Mouse (Mus musculus): ENCODE measurements around the gene Eif3k. TPM values are rescaled to one million over a fixed set of nuclear protein-coding genes. Genes with fewer than 3 reads are reported as not detected.
A peak's percentile ranks its signal among the peaks of the same experiment; 100 is the strongest.
"Not testable (repeated sequence)": the region's sequence is repeated elsewhere in the genome, so short reads cannot be mapped to it uniquely, and the experiment has no call there.

Eif3k gene
- polyA plus RNA-seq, 1 experiment from 2014 or later = 409 TPM

DNA sequence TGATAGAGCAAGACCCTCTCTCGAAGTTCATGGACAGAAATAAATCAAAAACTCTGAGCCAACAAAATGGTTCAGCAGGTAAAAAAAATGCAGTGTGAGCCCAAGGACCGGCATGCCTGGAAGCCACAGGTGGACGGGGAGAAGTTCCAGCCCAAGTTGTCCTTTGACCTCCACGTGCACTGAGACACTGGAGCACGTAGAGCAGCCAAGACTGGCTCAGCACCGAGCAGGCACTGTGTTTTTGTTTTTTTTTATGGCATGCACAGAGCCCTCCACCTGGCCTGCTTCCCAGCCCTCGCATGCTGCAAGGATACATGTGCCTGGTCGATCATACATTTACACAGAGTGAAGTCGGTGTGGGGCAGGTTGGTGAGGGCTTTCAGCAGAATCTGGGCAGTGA lies 4.1 kb downstream of the Eif3k start:
- Histone ChIP-seq H3K36me3 (ENCODE audit: control insufficient read depth, insufficient read depth, low read length) (peaks cover 22% of the 10 kb centered on the region), H3K4me1 (replicated peaks; ENCODE audit: control insufficient read depth, insufficient read depth, low read length) (peaks cover 2% of the 10 kb centered on the region; the same call in 1 of the 2 replicates)

DNA sequence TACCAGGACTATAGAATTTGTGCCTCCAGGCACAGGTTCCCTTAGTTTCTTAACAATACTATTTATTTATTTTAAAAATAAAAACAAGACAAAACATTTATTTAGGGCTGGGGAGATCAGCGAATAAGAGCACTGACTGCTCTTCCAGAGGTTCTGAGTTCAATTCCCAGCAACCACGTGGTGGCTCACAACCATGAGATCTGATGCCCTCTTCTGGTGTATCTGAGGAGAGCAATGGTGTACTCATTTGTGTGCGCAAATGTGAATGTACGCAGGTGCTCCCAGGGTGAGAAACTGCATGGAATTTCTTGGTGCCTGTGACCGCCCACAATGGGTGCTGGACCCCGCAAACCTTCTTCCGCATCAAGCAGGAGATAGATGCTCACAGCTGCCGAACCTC lies 8.6 kb downstream of the Eif3k start:
- H3K4me1 ChIP-seq (replicated peaks; ENCODE audit: control insufficient read depth, insufficient read depth, low read length) = no peaks in the 10 kb centered on the region
- peak; percentile 27 for DNase-seq (ENCODE audit: low spot score)
- 85% methylated on average over 8 of the region's 8 CpGs for WGBS
- no peak overlapping the region for H3K27ac ChIP-seq (ENCODE audit: low read depth, low read length)
- H3K9me3 ChIP-seq (ENCODE audit: control insufficient read depth, low read length) = no peaks in the 10 kb centered on the region
- H3K4me3 ChIP-seq (ENCODE audit: low read depth, low read length) = no peak overlapping the region
- H3K9ac ChIP-seq (ENCODE audit: low read depth, low read length) = no peak overlapping the region
- no peaks in the 10 kb centered on the region for H3K27me3 ChIP-seq (ENCODE audit: control insufficient read depth, insufficient read depth, low read length)
- H3K36me3 ChIP-seq (ENCODE audit: control insufficient read depth, insufficient read depth, low read length) = peaks cover 22% of the 10 kb centered on the region
- no peak overlapping the region for H3K4me2 ChIP-seq (replicated peaks; ENCODE audit: low read depth, low read length)
- ATAC-seq (ENCODE audit: low FRiP score) = no peak

More for the DNA sequence above, 4.1 kb downstream of the Eif3k start:
- H3K9ac ChIP-seq (ENCODE audit: low read depth, low read length) = no peak overlapping the region
- ATAC-seq (ENCODE audit: low FRiP score) (no peak), DNase-seq (ENCODE audit: low spot score) (no peak)
- no peak overlapping the region; the same call in 1 of the 2 replicates for H3K4me3 ChIP-seq (ENCODE audit: low read depth, low read length)
- no peak overlapping the region for H3K27ac ChIP-seq (ENCODE audit: low read depth, low read length)
- H3K27me3 ChIP-seq (ENCODE audit: control insufficient read depth, insufficient read depth, low read length) = no peaks in the 10 kb centered on the region
- 93% methylated on average over 9 of the region's 9 CpGs for WGBS
- no peak overlapping the region for H3K4me2 ChIP-seq (replicated peaks; ENCODE audit: low read depth, low read length)
- H3K9me3 ChIP-seq (ENCODE audit: control insufficient read depth, low read length) = no peaks in the 10 kb centered on the region

DNA sequence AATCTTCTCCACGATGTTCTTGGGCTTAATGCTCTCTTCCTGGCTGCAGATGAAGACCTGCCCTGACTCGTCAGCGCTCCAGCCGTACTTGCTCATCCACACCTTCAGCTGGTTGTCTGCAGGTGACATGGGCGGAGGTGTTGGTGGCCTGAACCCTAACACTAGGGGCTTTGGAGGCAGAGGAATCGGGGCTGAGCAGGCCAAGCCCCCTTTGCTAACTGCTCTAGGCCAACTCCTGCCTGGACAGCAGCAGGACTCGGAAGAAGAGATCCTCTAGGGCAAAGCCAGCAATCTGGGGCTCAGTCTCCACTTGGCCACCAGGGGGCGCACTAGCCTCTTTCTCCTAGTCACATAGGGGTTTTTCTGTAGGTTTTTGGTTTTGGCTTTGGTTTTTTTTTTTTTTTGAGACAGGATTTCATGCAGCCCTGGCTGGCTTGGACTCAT lies 9.1 kb downstream of the Eif3k start:
- H3K9ac ChIP-seq (ENCODE audit: low read depth, low read length) = no peak overlapping the region
- H3K4me1 ChIP-seq (replicated peaks; ENCODE audit: control insufficient read depth, insufficient read depth, low read length) = no peaks in the 10 kb centered on the region
- ATAC-seq (ENCODE audit: low FRiP score) = no peak; the same call in 1 of the 2 replicates
- WGBS = 71% methylated on average over 8 of the region's 8 CpGs
- no peak overlapping the region for H3K27ac ChIP-seq (ENCODE audit: low read depth, low read length)
- H3K4me2 ChIP-seq (replicated peaks; ENCODE audit: low read depth, low read length) = no peak overlapping the region
- H3K4me3 ChIP-seq (ENCODE audit: low read depth, low read length) = no peak overlapping the region
- no peaks in the 10 kb centered on the region for H3K9me3 ChIP-seq (ENCODE audit: control insufficient read depth, low read length)
- peaks cover 19% of the 10 kb centered on the region for H3K36me3 ChIP-seq (ENCODE audit: control insufficient read depth, insufficient read depth, low read length)
- no peaks in the 10 kb centered on the region for H3K27me3 ChIP-seq (ENCODE audit: control insufficient read depth, insufficient read depth, low read length)
- peak; percentile 87 for DNase-seq (ENCODE audit: low spot score)

DNA sequence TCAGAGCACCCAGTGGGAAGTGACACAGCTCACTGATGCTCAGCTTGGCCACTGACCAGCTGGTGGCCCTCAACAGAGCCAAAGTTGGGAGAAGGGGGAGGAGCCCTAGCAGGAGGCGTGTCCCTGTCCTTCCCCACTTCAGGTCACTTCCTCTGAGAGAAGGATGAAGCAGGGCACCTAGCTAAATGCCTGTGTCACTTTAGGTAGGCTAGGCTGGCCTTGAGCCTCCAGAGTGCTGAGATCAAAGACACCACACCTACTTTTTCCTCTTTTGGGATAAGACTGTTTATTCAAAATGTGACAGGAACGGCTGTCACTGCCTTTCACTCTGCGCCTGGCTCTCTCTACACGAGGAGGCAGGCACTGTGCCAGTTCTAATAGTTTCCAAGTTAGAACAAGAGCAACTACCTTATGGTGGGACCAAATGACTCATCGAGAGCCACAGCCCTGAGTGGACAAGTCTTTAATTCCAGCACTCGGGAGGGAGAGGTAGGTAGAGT lies 9.8 kb downstream of the Eif3k start:
- 89% methylated on average over 6 of the region's 6 CpGs for WGBS
- Histone ChIP-seq H3K4me2 (replicated peaks; ENCODE audit: low read depth, low read length) (no peak overlapping the region), H3K36me3 (ENCODE audit: control insufficient read depth, insufficient read depth, low read length) (peaks cover 14% of the 10 kb centered on the region), H3K27me3 (ENCODE audit: control insufficient read depth, insufficient read depth, low read length) (no peaks in the 10 kb centered on the region), H3K4me1 (replicated peaks; ENCODE audit: control insufficient read depth, insufficient read depth, low read length) (no peaks in the 10 kb centered on the region), H3K27ac (ENCODE audit: low read depth, low read length) (no peak overlapping the region), H3K9me3 (ENCODE audit: control insufficient read depth, low read length) (no peaks in the 10 kb centered on the region), H3K4me3 (ENCODE audit: low read depth, low read length) (no peak overlapping the region), H3K9ac (ENCODE audit: low read depth, low read length) (no peak overlapping the region)
- ATAC-seq (ENCODE audit: low FRiP score) = no peak
- no peak for DNase-seq (ENCODE audit: low spot score)

DNA sequence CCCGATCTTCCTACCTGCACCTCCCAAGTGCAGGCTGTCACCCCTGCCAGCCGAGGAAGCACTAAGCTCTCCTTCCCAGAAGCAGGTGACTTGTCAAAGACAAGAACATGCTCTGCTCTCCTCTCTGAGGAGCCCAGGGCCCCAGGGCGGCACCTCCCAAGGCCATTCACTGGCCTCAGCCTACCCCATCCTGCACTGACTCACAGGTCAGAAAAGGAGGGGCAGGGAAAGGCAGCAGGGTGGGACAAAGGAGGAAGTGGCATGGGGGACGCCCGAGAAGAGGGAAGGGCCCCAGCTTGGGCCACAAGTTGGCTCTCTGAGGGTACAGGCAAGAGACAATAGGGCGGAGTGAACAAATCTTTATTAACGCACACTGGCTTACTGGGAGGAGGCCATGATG lies 10.6 kb downstream of the Eif3k start:
- Histone ChIP-seq H3K4me2 (replicated peaks; ENCODE audit: low read depth, low read length) (no peak overlapping the region), H3K36me3 (ENCODE audit: control insufficient read depth, insufficient read depth, low read length) (peaks cover 10% of the 10 kb centered on the region; the same call in 1 of the 2 replicates), H3K4me1 (replicated peaks; ENCODE audit: control insufficient read depth, insufficient read depth, low read length) (no peaks in the 10 kb centered on the region), H3K4me3 (ENCODE audit: low read depth, low read length) (no peak overlapping the region), H3K9ac (ENCODE audit: low read depth, low read length) (no peak overlapping the region), H3K9me3 (ENCODE audit: control insufficient read depth, low read length) (no peaks in the 10 kb centered on the region), H3K27ac (ENCODE audit: low read depth, low read length) (no peak overlapping the region), H3K27me3 (ENCODE audit: control insufficient read depth, insufficient read depth, low read length) (no peaks in the 10 kb centered on the region)
- ATAC-seq (ENCODE audit: low FRiP score) = no peak
- WGBS = 87% methylated on average over 7 of the region's 7 CpGs
- DNase-seq (ENCODE audit: low spot score) = no peak

DNA sequence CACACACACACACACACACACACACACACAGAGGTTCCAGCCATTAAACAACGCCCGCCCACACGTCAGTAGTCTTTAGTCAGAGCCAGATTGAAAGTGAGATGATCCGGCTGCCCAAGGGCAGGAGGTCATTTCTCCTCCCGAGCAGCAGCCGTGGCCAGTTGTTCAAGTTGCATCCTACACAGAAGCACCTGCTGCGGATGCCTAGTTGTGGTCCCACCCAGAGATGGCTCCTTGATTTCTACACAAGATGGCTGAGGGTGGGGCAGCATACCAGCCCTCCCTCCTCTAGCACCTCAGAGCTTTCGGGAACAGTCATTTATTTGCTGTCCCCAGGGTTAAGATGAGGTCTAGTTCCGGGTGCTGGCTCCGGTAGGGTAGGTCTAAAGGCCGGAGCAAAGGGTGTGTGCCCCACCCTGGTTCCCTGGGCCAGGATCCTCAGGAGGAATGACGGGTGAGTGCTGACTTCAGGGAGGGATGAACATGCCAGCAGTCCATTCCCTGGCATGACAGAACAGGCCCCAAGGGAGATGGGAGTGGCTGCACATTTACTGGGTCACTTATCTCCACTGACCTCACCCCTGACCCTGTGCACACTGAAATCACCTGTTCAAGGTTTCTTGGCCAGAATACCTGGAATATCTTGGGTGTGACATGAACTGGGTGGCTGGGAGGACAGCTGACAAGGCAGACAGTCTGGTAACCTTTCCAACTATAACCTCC lies 11.8 kb downstream of the Eif3k start:
- Histone ChIP-seq H3K36me3 (ENCODE audit: control insufficient read depth, insufficient read depth, low read length) (peaks cover 9% of the 10 kb centered on the region; the same call in 1 of the 2 replicates), H3K9me3 (ENCODE audit: control insufficient read depth, low read length) (no peaks in the 10 kb centered on the region), H3K4me1 (replicated peaks; ENCODE audit: control insufficient read depth, insufficient read depth, low read length) (no peaks in the 10 kb centered on the region), H3K4me3 (ENCODE audit: low read depth, low read length) (no peak overlapping the region), H3K9ac (ENCODE audit: low read depth, low read length) (no peak overlapping the region), H3K4me2 (replicated peaks; ENCODE audit: low read depth, low read length) (no peak overlapping the region), H3K27me3 (ENCODE audit: control insufficient read depth, insufficient read depth, low read length) (no peaks in the 10 kb centered on the region), H3K27ac (ENCODE audit: low read depth, low read length) (no peak overlapping the region)
- WGBS = 75% methylated on average over 12 of the region's 12 CpGs
- ATAC-seq (ENCODE audit: low FRiP score) (no peak), DNase-seq (ENCODE audit: low spot score) (no peak)

DNA sequence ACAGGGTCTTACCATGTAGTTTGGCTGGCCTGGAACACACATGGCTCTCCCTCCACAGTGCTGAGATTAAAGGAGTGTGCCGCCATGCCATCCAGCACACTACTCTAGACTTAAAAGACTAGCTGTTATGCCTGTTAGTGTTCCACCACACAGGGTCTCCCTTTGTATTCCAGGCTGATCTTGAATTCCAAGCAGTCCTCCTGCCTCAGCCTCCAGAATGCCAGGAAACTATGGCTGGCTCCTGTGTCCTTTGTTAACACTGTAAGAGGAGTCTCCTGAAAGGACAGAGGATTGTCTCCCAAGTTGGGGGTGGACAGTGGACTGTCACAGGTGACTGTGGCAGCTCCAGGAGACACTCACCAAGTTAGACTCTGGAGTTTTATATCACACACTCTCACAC lies 12.4 kb downstream of the Eif3k start:
- no peaks in the 10 kb centered on the region for H3K4me1 ChIP-seq (replicated peaks; ENCODE audit: control insufficient read depth, insufficient read depth, low read length)
- no peaks in the 10 kb centered on the region for H3K9me3 ChIP-seq (ENCODE audit: control insufficient read depth, low read length)
- no peaks in the 10 kb centered on the region for H3K27me3 ChIP-seq (ENCODE audit: control insufficient read depth, insufficient read depth, low read length)
- DNase-seq (ENCODE audit: low spot score) (no peak), ATAC-seq (ENCODE audit: low FRiP score) (no peak)
- H3K9ac ChIP-seq (ENCODE audit: low read depth, low read length) = no peak overlapping the region
- H3K36me3 ChIP-seq (ENCODE audit: control insufficient read depth, insufficient read depth, low read length) = peaks cover 6% of the 10 kb centered on the region; the same call in 1 of the 2 replicates
- no peak overlapping the region for H3K4me2 ChIP-seq (replicated peaks; ENCODE audit: low read depth, low read length)
- WGBS = 93% methylated on average over 1 of the region's 1 CpGs
- H3K27ac ChIP-seq (ENCODE audit: low read depth, low read length) = no peak overlapping the region
- H3K4me3 ChIP-seq (ENCODE audit: low read depth, low read length) = no peak overlapping the region

DNA sequence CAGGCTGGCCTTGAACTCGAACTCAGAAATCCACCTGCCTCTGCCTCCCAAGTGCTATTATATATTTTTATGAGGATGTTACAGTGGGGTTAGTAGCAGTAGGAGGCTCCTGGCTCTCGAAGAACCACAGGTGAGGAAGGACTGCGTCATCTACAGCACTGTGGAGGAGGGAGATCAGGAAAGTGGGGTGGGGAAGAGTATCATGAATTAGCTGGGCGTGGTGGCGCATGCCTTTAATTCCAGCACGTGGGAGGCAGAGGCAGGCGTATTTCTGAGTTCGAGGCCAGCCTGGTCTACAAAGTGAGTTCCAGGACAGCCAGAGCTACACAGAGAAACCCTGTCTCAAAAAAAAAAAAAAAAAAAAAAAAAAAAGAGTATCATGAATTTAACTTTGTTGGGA lies 13.5 kb downstream of the Eif3k start:
- H3K9ac ChIP-seq (ENCODE audit: low read depth, low read length); ATAC-seq (ENCODE audit: low FRiP score); H3K4me3 ChIP-seq (ENCODE audit: low read depth, low read length); H3K27me3 ChIP-seq (ENCODE audit: control insufficient read depth, insufficient read depth, low read length); H3K4me1 ChIP-seq (replicated peaks; ENCODE audit: control insufficient read depth, insufficient read depth, low read length); H3K36me3 ChIP-seq (ENCODE audit: control insufficient read depth, insufficient read depth, low read length); DNase-seq (ENCODE audit: low spot score); H3K4me2 ChIP-seq (replicated peaks; ENCODE audit: low read depth, low read length); H3K27ac ChIP-seq (ENCODE audit: low read depth, low read length); H3K9me3 ChIP-seq (ENCODE audit: control insufficient read depth, low read length): not testable (repeated sequence)
- 93% methylated on average over 8 of the region's 8 CpGs for WGBS

All from hindbrain, embryonic 11.5 days (tissue).